Mouse (Mus musculus) thymus, adult 2 months (tissue): ENCODE measurements around the gene D630039A03Rik.

Experiments
- CTCF ChIP-seq: fragments of 200-500 bp; IDR thresholded peaks from 2 replicates; pipeline ENCODE4 v1.5.1; 2012; ENCODE audit warnings: mild to moderate bottlenecking, control low read depth, low read length, moderate library complexity, borderline replicate concordance; ENCODE audit not compliant: control insufficient read depth, poor library complexity, insufficient read depth; ENCODE audit errors: extremely low read depth
- POLR2A ChIP-seq: fragments of 200-500 bp; IDR thresholded peaks from 2 replicates; pipeline ENCODE4 v1.6.1; 2012; ENCODE audit warnings: mild to moderate bottlenecking, low read length, control low read depth, moderate library complexity; ENCODE audit not compliant: control insufficient read depth, poor library complexity, insufficient read depth; ENCODE audit errors: extremely low read depth

DNA sequence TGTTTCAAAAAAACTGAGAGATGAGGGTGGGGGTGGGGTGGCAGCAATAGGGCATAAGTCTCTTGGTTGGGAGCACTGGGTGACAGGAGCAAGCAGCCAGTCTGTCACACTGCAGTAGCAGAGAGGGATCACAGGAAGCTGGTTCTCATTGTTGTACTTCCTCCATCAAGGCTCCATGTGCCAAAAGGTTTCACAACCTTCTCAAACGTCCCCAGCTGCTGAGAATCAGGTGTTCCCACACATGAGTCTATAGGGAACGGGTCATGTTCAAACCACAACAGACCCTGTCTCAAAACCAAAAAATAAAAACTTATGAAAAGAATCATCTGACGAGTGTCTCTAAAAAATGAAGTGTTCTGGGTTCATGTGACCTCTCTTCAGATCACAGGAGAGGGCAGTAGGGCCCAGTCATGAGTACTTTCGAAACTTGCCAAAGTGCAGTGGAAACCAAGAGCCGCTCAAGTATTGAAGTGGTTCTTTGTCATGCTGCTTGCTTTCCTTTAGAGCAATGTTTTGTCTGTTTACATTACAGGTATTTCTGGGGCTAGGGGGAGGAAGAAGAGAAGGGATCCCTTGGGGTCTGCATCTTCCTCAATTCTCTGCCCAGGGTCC, 14.6 kb upstream of the D630039A03Rik start:
- no peak for TF ChIP-seq POLR2A
- no peak for TF ChIP-seq CTCF
